Mouse (Mus musculus): ENCODE results near the gene Wasf1. TPM values are rescaled to one million over a fixed set of nuclear protein-coding genes. Genes with fewer than 3 reads are reported as not detected.

Gene Wasf1
- polyA plus RNA-seq, 1 experiment from 2014 or later: 105 TPM

GRCm38 (mm10) chr10:40942688-40943087 is 59.4 kb downstream of the Wasf1 start:
- Histone ChIP-seq H3K27ac (no peak overlapping the region), H3K4me1 (replicated peaks; ENCODE audit: control insufficient read depth, insufficient read depth, low read length) (peaks cover 13% of the 10 kb centered on the region; the same call in 1 of the 2 replicates), H3K9me3 (ENCODE audit: control insufficient read depth, low read length) (no peaks in the 10 kb centered on the region), H3K4me2 (replicated peaks) (no peak overlapping the region), H3K27me3 (ENCODE audit: control insufficient read depth, insufficient read depth, low read length) (no peaks in the 10 kb centered on the region), H3K4me3 (replicated peaks; ENCODE audit: low read length) (no peak overlapping the region), H3K9ac (no peak overlapping the region), H3K36me3 (replicated peaks; ENCODE audit: control insufficient read depth, insufficient read depth) (peaks cover 44% of the 10 kb centered on the region)
- 25% methylated on average over 4 of the region's 4 CpGs for WGBS
- peak; percentile 39 for DNase-seq (ENCODE audit: low spot score)
- ATAC-seq (ENCODE audit: low FRiP score): no peak

GRCm38 (mm10) chr10:40950176-40950575 is 66.9 kb downstream of the Wasf1 start:
- ATAC-seq (ENCODE audit: low FRiP score) (no peak), DNase-seq (ENCODE audit: low spot score) (no peak)
- WGBS: 68% methylated on average over 3 of the region's 3 CpGs

GRCm38 (mm10) chr10:40956206-40956605 is 72.9 kb downstream of the Wasf1 start:
- no peak overlapping the region for H3K9ac ChIP-seq

More at GRCm38 (mm10) chr10:40950176-40950575, 66.9 kb downstream of the Wasf1 start:
- Histone ChIP-seq H3K27ac (no peak overlapping the region), H3K4me3 (replicated peaks; ENCODE audit: low read length) (no peak overlapping the region), H3K4me1 (replicated peaks; ENCODE audit: control insufficient read depth, insufficient read depth, low read length) (no peaks in the 10 kb centered on the region), H3K36me3 (replicated peaks; ENCODE audit: control insufficient read depth, insufficient read depth) (peaks cover 17% of the 10 kb centered on the region; the same call in 1 of the 2 replicates), H3K9me3 (ENCODE audit: control insufficient read depth, low read length) (no peaks in the 10 kb centered on the region), H3K4me2 (replicated peaks) (no peak overlapping the region), H3K9ac (no peak overlapping the region), H3K27me3 (ENCODE audit: control insufficient read depth, insufficient read depth, low read length) (no peaks in the 10 kb centered on the region)

GRCm38 (mm10) chr10:40961365-40961764 is 78.1 kb downstream of the Wasf1 start:
- Histone ChIP-seq H3K4me3 (replicated peaks; ENCODE audit: low read length) (no peak overlapping the region), H3K9me3 (ENCODE audit: control insufficient read depth, low read length) (no peaks in the 10 kb centered on the region), H3K4me2 (replicated peaks) (no peak overlapping the region), H3K27ac (no peak overlapping the region), H3K9ac (no peak overlapping the region), H3K36me3 (replicated peaks; ENCODE audit: control insufficient read depth, insufficient read depth) (no peaks in the 10 kb centered on the region), H3K4me1 (replicated peaks; ENCODE audit: control insufficient read depth, insufficient read depth, low read length) (no peaks in the 10 kb centered on the region), H3K27me3 (ENCODE audit: control insufficient read depth, insufficient read depth, low read length) (no peaks in the 10 kb centered on the region)
- ATAC-seq (ENCODE audit: low FRiP score) (no peak), DNase-seq (ENCODE audit: low spot score) (no peak)
- 57% methylated on average over 6 of the region's 6 CpGs for WGBS

More at GRCm38 (mm10) chr10:40956206-40956605, 72.9 kb downstream of the Wasf1 start:
- Histone ChIP-seq H3K4me1 (replicated peaks; ENCODE audit: control insufficient read depth, insufficient read depth, low read length) (no peaks in the 10 kb centered on the region), H3K27me3 (ENCODE audit: control insufficient read depth, insufficient read depth, low read length) (no peaks in the 10 kb centered on the region), H3K36me3 (replicated peaks; ENCODE audit: control insufficient read depth, insufficient read depth) (0 out of 2 replicates have a peak, but pooled peaks cover 8% of the 10 kb centered on the region), H3K4me2 (replicated peaks) (no peak overlapping the region), H3K9me3 (ENCODE audit: control insufficient read depth, low read length) (no peaks in the 10 kb centered on the region), H3K4me3 (replicated peaks; ENCODE audit: low read length) (no peak overlapping the region), H3K27ac (no peak overlapping the region)
- ATAC-seq (ENCODE audit: low FRiP score): no peak
- no peak for DNase-seq (ENCODE audit: low spot score)
- WGBS: 91% methylated on average over 5 of the region's 5 CpGs

- WGBS: 93% methylated on average over 4 of the region's 4 CpGs
- H3K9me3 ChIP-seq (ENCODE audit: control insufficient read depth, low read length): no peaks in the 10 kb centered on the region
- H3K4me1 ChIP-seq (replicated peaks; ENCODE audit: control insufficient read depth, insufficient read depth, low read length): no peaks in the 10 kb centered on the region
- no peak overlapping the region for H3K4me2 ChIP-seq (replicated peaks)
- no peak overlapping the region for H3K4me3 ChIP-seq (replicated peaks; ENCODE audit: low read length)
- H3K27ac ChIP-seq: no peak overlapping the region
- no peak for ATAC-seq (ENCODE audit: low FRiP score)
- H3K9ac ChIP-seq: no peak overlapping the region
- no peaks in the 10 kb centered on the region for H3K27me3 ChIP-seq (ENCODE audit: control insufficient read depth, insufficient read depth, low read length)
- no peak for DNase-seq (ENCODE audit: low spot score)
- no peaks in the 10 kb centered on the region for H3K36me3 ChIP-seq (replicated peaks; ENCODE audit: control insufficient read depth, insufficient read depth)
Observed at GRCm38 (mm10) chr10:40962008-40962407, 78.7 kb downstream of the Wasf1 start.

GRCm38 (mm10) chr10:40964546-40964945 is 81.3 kb downstream of the Wasf1 start:
- H3K4me1 ChIP-seq (replicated peaks; ENCODE audit: control insufficient read depth, insufficient read depth, low read length): peaks cover 11% of the 10 kb centered on the region; the same call in 1 of the 2 replicates
- ATAC-seq (ENCODE audit: low FRiP score) (no peak), DNase-seq (ENCODE audit: low spot score) (no peak)
- H3K9ac ChIP-seq: no peak overlapping the region
- no peaks in the 10 kb centered on the region for H3K9me3 ChIP-seq (ENCODE audit: control insufficient read depth, low read length)
- H3K27ac ChIP-seq: no peak overlapping the region
- no peak overlapping the region for H3K4me3 ChIP-seq (replicated peaks; ENCODE audit: low read length)
- H3K36me3 ChIP-seq (replicated peaks; ENCODE audit: control insufficient read depth, insufficient read depth): no peaks in the 10 kb centered on the region
- WGBS: 28% methylated on average over 4 of the region's 4 CpGs
- no peak overlapping the region for H3K4me2 ChIP-seq (replicated peaks)
- H3K27me3 ChIP-seq (ENCODE audit: control insufficient read depth, insufficient read depth, low read length): no peaks in the 10 kb centered on the region

GRCm38 (mm10) chr10:40968551-40968950 is 85.3 kb downstream of the Wasf1 start:
- Histone ChIP-seq H3K27ac (no peak overlapping the region), H3K9ac (no peak overlapping the region), H3K9me3 (ENCODE audit: control insufficient read depth, low read length) (no peaks in the 10 kb centered on the region), H3K4me1 (replicated peaks; ENCODE audit: control insufficient read depth, insufficient read depth, low read length) (peaks cover 20% of the 10 kb centered on the region; the same call in 1 of the 2 replicates), H3K4me3 (replicated peaks; ENCODE audit: low read length) (no peak overlapping the region), H3K36me3 (replicated peaks; ENCODE audit: control insufficient read depth, insufficient read depth) (no peaks in the 10 kb centered on the region), H3K27me3 (ENCODE audit: control insufficient read depth, insufficient read depth, low read length) (no peaks in the 10 kb centered on the region), H3K4me2 (replicated peaks) (no peak overlapping the region)
- DNase-seq (ENCODE audit: low spot score) (no peak), ATAC-seq (ENCODE audit: low FRiP score) (no peak)
- 66% methylated on average over 8 of the region's 8 CpGs for WGBS

- no peaks in the 10 kb centered on the region for H3K36me3 ChIP-seq (replicated peaks; ENCODE audit: control insufficient read depth, insufficient read depth)
- H3K27me3 ChIP-seq (ENCODE audit: control insufficient read depth, insufficient read depth, low read length): no peaks in the 10 kb centered on the region
- H3K4me2 ChIP-seq (replicated peaks): peak overlapping the region; percentile 49
- H3K4me1 ChIP-seq (replicated peaks; ENCODE audit: control insufficient read depth, insufficient read depth, low read length): peaks cover 20% of the 10 kb centered on the region; the same call in 1 of the 2 replicates
- DNase-seq (ENCODE audit: low spot score): peak; percentile 59
- H3K9ac ChIP-seq: peak overlapping the region; percentile 37
- H3K4me3 ChIP-seq (replicated peaks; ENCODE audit: low read length): peak overlapping the region; percentile 19
- no peaks in the 10 kb centered on the region for H3K9me3 ChIP-seq (ENCODE audit: control insufficient read depth, low read length)
- WGBS: 12% methylated on average over 16 of the region's 16 CpGs
- ATAC-seq (ENCODE audit: low FRiP score): peak; percentile 81
- peak overlapping the region; percentile 3; the same call in 1 of the 2 replicates for H3K27ac ChIP-seq
Observed at GRCm38 (mm10) chr10:40969372-40970033, 86.2 kb downstream of the Wasf1 start.

GRCm38 (mm10) chr10:40970601-40971245 is 87.4 kb downstream of the Wasf1 start:
- no peak overlapping the region for H3K4me2 ChIP-seq (replicated peaks)
- peaks cover 20% of the 10 kb centered on the region; the same call in 1 of the 2 replicates for H3K4me1 ChIP-seq (replicated peaks; ENCODE audit: control insufficient read depth, insufficient read depth, low read length)
- H3K36me3 ChIP-seq (replicated peaks; ENCODE audit: control insufficient read depth, insufficient read depth): no peaks in the 10 kb centered on the region
- H3K4me3 ChIP-seq (replicated peaks; ENCODE audit: low read length): no peak overlapping the region
- DNase-seq (ENCODE audit: low spot score) (peak; percentile 48), ATAC-seq (ENCODE audit: low FRiP score) (peak; percentile 40; the same call in 1 of the 2 replicates)
- H3K9me3 ChIP-seq (ENCODE audit: control insufficient read depth, low read length): no peaks in the 10 kb centered on the region
- no peak overlapping the region; the same call in 1 of the 2 replicates for H3K9ac ChIP-seq
- 60% methylated on average over 12 of the region's 12 CpGs for WGBS
- no peaks in the 10 kb centered on the region for H3K27me3 ChIP-seq (ENCODE audit: control insufficient read depth, insufficient read depth, low read length)
- H3K27ac ChIP-seq: no peak overlapping the region

All from hindbrain, embryonic 14.5 days (tissue).